Mouse (Mus musculus) left cerebral cortex, adult 11 months (tissue): Measurements from ENCODE around the gene Ccdc87.
"Not testable (repeated sequence)": the region's sequence is repeated elsewhere in the genome, so short reads cannot be mapped to it uniquely, and the experiment has no call there.

ENCODE experiments used
- DNase-seq: peaks from one replicate; pipeline ENCODE4 v3.0.0; 2022; ENCODE audit warnings: low spot score

Ccdc87 gene

DNA sequence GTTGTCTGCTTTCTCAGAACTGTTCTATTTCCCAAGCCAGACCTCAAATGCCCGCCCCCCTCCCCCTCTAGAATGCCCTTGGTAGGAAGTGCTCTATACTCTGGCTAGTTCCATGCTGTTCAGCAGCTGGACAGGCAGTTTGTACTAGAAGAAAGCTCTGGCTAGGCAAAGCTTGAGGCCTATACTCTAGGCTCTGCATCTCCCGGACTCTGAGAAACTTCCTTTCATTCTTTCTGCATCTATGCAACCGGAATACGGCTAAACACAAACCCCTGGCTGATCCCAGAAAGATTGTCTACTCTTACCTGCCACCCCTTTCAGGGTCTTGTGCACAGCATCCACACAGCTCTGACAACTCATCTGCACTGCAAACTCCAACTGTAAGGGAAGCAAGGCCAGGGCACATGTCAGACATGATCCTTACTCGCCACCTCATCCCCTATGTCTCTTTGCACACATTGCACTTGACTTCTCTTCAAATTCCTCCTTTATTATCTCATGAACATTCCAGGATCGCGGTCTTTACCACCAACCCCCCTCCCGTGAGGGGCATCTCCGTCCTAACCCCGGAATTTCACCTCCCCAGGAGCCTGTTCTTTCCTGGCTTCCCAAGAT lies 533 bp upstream of the Ccdc87 start:
- no peak for DNase-seq

GRCm38 (mm10) chr19:4840848-4841247 lies 1.7 kb downstream of the Ccdc87 start:
- DNase-seq = no peak

GRCm38 (mm10) chr19:4842611-4843010 lies 3.4 kb downstream of the Ccdc87 start:
- DNase-seq = no peak

GRCm38 (mm10) chr19:4845846-4846245 lies 6.7 kb downstream of the Ccdc87 start:
- DNase-seq = no peak

- DNase-seq = no peak
Measured at GRCm38 (mm10) chr19:4847490-4847889, 8.3 kb downstream of the Ccdc87 start.

GRCm38 (mm10) chr19:4849800-4850199 lies 10.6 kb downstream of the Ccdc87 start:
- no peak for DNase-seq

- no peak for DNase-seq
Measured at GRCm38 (mm10) chr19:4850281-4850680, 11.1 kb downstream of the Ccdc87 start.

DNA sequence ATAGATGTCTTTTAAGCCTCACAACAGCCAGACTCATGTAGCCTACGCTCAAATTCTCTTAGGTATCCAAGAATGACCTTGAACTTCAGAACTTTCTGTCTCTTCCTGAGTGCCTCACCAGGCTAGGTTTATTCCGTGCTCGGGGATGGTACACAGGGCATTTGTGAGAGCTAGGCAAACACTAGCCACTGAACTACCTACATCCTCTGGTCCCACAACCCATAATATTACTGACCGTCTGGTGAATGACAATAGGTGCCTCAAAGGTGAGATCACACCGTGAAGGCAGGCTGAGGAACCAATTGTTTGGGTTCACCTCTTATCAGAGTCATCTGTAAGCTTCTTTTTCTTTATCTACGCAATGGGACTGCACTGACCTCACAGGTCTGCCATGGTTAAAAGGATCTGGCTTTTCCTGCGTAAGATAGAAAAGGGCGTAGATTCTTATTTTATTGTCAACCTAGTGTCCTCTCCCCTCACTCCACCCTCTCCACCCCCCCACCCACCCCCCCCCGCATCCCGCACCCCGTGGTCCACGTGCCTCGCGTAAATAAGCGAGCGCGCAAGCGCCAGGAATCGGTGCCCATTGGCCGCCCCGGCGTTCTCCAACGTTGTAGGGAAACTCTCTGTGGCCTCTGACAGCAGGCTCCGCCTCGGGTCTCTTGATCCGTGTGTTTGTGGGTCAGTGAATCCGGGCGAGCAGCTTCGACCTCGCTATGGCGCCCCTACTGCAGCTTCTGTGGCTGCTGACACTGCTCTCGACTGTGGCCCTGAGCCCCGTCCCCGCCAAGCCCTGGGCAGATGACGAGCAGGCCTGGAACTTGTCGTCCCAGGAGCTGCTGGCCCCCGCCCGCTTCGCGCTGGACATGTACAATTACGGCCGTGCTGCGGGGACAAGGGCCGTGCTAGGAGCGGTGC lies 15.6 kb downstream of the Ccdc87 start, which contains the start of gene Ctsf:
Ctsf (plus strand) TSS at position 579 of the 918 bp plus-strand sequence.
- peak; percentile 85 for DNase-seq

- no peak for DNase-seq
Measured at GRCm38 (mm10) chr19:4855470-4855820, 16.3 kb downstream of the Ccdc87 start.

- no peak for DNase-seq
Measured at GRCm38 (mm10) chr19:4855951-4856350, 16.8 kb downstream of the Ccdc87 start.

DNA sequence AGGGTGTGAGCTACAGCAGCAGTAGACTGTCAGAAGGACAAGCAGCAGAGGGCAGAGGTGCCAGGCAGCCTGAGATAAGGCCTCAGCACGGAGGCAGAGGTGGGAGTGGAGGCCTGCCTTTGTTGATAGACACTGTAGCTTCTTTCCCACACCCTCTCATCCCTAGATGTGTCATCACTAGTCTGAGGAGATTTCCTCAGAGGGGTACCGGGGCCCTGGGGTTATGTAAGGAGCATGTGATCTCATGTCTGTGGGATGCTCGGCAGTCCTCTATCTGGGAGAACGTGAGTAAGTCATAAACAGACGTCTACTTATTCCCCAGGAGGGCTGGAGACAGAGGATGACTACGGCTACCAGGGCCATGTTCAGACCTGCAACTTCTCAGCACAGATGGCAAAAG lies 19.9 kb downstream of the Ccdc87 start:
- DNase-seq = no peak

DNA sequence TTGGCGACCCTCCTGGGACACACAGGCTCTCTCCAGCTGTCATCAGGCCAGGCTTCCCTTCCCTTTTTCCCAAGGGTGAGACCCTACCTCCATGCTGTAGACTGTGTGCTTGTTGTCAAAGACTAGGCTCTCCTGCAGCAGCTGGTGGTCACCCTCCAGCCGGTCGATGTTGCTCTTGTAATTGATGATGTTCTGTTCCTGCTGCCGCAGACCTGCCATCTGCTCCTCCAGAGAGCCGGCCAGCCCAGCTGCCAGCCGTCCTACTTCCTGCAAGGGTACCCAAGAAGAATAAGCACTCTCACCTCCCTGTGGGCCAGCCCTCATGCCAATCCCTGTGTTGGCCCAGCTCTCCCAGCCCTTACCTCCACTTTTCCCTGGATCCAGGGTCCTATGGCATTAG lies 23.9 kb downstream of the Ccdc87 start:
- DNase-seq = no peak

GRCm38 (mm10) chr19:4865147-4865546 lies 26.0 kb downstream of the Ccdc87 start:
- DNase-seq = no peak

DNA sequence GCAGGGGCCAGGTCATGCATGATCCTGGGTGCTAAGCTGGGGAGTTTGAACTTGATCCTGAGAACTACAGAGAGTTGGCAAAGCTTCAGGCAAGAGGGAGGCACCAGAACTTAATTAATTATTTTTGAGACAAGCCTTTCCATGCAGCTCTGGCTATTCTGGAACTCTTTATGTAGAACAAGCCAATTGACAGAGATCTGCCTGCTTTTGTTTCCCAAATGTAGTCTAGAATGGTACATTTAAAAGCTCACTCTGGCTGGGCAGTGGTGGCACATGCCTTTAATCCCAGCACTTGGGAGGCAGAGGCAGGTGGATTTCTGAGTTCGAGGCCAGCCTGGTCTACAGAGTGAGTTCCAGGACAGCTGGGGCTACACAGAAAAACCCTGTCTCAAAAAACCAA lies 35.4 kb downstream of the Ccdc87 start:
- DNase-seq = not testable (repeated sequence)

- DNase-seq = no peak
Measured at GRCm38 (mm10) chr19:4876241-4876640, 37.1 kb downstream of the Ccdc87 start.

GRCm38 (mm10) chr19:4876755-4877154 lies 37.6 kb downstream of the Ccdc87 start:
- no peak for DNase-seq

DNA sequence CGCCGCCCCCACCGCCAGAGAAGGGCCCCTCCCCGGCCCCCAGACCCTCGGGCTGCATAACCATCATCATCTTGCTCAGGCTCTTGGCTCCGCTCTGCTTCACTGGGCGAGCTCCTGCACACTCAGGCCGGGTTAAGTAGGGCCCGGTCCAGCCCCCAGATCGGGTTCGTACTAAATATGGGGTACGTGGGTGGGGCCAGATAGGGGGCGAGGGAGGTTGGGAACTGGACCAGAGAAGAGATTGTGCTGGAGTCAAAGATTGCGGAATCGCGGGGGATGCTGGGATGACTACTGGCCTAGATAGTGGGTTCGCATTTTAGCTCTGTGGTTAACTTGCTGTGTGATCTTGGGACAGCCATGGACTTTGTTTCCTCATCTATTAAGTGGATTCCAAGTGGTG lies 38.6 kb downstream of the Ccdc87 start, which contains the start of gene Actn3:
Actn3 (minus strand) TSS at position 125 of the 400 bp plus-strand sequence.
- no peak for DNase-seq

DNA sequence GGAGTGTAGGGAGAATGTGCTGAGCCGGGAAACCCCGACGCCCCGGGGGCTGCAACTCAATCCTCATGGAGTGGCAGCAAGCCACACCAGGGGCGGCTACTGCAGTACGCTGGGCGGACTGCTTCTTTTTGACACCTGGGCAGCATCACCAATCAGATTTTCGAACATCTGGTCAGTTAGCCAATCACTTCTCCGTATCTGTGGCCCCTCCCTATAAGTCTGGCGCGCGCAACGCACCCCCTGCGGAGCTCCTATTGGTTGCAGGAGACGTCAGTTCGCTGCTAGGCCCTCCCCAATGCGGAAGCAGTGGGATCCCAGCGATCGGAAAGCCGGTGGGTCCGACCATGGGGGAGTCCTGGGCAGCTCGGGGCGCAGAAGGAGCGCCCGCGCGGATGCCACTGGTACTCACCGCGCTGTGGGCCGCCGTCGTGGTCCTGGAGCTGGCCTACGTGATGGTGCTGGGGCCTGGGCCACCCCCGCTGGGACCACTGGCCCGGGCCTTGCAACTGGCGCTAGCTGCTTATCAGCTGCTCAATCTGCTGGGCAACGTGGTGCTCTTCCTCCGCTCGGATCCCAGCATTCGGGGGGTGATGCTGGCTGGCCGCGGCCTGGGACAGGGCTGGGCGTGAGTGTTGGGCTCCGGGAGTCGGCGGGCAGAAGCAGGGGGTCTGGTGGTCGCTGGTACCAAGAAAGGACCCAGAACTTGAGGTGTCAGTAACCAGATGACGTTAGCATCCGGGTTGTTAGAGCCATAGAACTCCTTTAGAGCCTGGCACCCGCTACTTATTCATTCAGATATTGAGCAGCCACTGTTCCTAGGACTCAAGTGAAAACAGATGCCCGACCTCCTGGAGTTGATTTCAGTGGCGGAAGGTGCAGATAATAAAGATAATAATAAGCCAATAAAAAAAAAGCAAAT lies 39.5 kb downstream of the Ccdc87 start, which contains the start of gene Zdhhc24:
Zdhhc24 (plus strand) TSS at position 264 of the 919 bp plus-strand sequence.
- peak; percentile 93 for DNase-seq

DNA sequence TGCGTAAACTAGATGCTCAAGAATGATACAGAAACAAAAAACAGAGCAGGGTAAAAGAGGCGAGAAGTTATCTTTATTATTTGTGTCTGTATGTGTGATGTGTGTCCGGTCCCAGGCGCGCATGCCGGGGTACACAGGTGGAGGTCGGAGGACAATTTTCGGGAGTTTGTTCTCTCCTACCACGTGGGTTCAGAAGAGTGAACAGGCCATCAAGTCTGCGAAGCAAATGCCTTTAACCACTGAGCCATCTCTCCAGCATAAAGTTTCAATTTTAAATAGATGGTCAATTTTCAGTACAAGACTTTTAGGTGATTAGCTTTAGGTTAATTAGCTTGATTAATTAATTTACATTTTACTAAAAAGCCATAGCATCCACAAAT lies 40.1 kb downstream of the Ccdc87 start:
- DNase-seq = no peak

DNA sequence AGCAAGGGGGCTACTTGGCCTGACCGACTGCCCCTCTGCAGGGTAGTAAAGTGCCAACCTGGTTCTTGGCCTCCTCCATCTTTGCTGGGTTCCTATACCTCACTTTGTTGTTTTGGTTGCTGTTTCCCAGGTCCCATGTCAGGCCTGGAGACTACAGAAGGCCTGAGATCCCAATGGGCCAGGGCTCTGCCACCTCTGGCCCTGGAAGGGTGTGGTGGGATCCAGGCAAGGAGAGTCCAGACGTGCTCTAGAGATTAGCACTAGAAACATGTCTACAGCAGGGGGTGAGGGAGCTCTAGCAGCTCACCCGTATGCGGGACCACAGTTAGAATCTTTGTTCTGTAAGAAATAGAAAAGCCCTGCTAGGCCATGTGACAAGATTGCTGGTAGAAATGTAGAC lies 44.8 kb downstream of the Ccdc87 start:
- DNase-seq = no peak

GRCm38 (mm10) chr19:4889791-4890190 lies 50.6 kb downstream of the Ccdc87 start:
- DNase-seq = no peak

DNA sequence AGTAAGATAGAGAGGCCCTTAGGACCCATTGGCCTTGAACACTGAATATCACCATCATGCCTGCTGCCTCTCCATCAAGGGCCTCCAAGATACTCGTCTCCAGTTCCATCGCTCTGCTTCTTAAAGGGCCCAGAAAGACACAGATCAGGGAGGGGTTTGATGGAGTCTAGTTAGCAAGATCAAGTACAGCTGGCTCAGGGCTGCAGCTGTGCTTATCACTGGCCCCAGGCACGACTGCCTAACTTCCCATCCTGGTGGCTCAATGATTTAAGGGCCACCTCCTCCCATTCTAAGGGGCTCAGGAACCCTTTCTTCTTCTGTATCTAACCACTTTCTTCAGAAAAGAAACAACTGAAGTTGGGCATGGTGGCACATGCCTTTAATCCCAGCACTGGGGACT lies 52.6 kb downstream of the Ccdc87 start:
- DNase-seq = no peak
